Mouse (Mus musculus): ENCODE results near the gene Defb11.
"Not testable (repeated sequence)": the region's sequence is repeated elsewhere in the genome, so short reads cannot be mapped to it uniquely, and the experiment has no call there.

The Defb11 gene

DNA sequence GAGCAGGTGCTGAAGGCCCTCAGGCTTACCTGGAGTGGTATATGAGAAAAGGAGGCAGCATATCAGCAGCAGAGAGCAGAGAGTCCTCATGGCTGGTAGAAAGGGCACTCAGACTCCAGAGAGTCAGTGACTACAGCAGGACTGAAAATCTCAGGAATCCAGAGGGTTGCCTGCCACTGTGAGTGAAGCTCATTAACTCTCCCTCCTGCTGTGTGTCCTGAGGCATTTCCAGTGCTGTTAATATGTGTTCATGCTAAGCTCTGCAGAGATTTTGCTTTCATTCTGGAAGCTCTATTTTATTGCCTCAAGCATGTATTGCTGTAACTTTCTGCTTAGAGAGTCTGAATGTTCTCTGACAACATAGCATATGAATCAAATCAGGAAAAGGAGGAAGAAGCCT, at the start of gene Defb11:
TSS of gene Defb11 (minus strand) at position 123 of the 400 bp plus-strand sequence.
- not testable (repeated sequence) for DNase-seq

DNA sequence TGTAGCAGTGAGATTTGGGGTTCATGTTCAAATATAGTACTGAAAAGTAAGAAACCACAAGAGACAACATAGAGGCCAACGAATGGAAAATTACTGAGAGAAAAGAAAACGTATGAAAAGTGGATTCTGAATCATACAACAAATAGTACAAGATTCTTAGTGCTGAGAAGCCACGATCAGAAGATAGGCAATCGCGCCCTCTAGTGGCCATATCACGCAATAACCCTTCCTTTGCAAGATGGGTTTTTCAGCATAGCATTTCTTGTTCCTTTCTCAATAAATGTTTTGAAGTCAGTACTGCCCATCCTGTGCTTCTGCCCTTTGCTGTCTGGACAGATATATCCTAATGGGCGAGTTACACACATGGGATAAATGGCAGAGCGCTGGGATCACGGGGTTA, 49.1 kb upstream of the Defb11 start:
- peak; percentile 27 to 38 for DNase-seq

DNA sequence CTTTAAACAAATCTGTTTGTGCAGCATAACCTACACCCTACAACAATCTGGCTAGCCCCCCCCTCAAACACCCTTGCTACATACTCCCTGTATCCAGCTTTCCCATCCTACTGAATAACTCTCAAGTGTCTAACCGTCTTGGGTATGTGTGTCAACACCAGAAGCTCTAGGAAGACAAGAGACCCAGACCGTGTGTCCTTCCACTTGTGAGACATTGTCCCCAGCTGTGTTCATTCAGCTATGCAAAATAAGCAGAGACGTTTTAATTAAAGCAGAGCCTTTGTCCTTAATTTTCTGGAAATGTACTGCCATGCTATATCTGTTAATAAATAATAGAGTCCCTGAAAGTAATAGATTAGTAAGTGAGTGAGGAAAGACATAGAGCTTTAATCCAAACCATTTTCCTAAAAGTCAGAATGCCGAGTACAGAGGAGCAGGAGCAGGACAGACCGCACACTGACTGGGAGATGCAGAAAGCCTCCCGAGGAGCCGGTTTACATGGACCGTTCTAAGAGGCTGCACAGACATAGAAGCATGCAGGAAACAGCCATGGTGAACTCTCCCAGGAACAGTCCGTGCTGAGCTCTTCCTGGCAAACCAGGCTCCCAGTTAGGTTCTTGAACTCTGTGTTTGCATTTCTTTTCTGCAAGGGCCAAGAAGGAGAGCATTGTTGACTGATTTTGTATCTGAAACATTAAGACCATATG, 41.3 kb upstream of the Defb11 start:
- no peak for DNase-seq

DNA sequence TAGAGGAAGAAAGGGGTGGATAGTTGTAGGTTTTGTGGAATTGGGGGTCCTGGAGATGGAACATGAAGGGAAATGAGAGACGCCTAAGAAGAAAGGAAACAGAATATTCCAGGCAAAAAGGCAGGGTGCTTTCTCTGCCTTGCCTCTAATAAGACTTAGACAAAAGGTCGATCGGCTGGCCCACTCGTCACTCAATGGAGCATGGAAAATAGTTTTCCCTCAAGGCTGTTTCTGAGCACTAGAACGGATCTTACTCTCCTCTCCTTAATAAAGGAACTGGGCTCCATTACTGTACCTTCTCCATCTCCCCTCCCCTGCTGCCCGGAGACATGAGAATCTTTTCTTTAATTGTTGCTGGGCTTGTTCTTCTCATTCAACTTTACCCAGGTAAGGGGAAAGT, 40.2 kb upstream of the Defb11 start, which contains the start of gene Defb13:
TSS of gene Defb13 (plus strand) at position 301 of the 400 bp plus-strand sequence.
- DNase-seq: no peak

DNA sequence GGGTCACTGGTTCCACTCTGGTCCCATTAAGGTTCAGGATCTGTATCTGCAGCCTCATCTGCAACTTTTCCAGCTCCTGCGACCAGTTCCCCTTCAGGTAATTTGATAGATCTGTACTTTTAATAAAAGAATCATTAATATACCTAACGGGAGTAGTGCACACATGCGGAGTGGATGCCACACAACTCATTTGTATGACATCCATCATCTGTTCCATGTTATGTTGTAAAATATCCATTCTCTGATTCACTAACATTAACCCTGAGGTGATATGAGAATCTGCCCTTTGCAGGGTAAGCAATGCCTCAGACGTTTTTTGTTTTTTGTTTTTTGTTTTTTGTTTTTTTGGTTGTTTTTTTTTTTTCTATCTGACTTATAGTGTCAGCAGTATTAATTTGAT, 31.8 kb upstream of the Defb11 start, which contains the start of gene Defb35:
TSS of gene Defb35 (plus strand) at position 301 of the 400 bp plus-strand sequence.
- not testable (repeated sequence) for DNase-seq

DNA sequence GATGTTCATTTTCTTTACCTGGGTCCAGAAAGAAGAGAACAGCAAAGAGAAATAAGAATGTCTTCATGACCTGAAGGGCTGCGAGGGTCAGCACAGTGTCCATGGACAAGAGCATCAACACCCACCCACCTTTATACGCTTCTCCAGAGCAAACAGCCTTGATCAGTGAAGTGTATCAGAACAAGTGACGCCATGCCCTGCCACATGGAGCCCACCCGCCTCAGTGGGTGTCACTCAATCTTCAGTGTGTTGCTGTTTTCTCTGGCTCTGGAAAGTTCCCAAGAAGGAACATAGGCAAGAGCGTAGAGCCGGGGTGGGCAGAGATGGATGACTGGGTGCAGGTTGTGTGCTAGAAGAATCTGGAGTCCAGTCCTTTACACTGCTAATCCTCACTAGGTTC, 26.4 kb upstream of the Defb11 start, which contains the start of gene Defb15:
TSS of gene Defb15 (minus strand) at position 101 of the 400 bp plus-strand sequence.
- DNase-seq: no peak

DNA sequence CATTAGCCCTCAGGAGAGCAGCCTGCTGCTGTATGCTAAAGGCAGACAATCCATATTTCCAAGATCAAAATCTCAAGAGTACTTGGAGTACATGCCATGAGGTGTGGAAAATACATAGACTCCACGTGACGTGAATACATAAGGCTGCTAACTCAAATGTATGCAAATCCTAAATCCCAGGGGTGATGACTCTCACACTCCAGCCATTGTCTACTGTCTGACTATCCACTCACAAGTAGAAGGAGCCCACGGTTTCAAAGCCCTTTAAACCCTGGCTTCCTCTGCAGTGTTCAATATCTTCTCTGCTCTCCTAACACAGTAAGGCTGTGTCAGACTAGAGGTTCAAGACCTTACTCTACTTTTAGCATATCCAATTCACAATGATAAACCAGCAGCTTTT, 24.5 kb upstream of the Defb11 start:
- not testable (repeated sequence) for DNase-seq

DNA sequence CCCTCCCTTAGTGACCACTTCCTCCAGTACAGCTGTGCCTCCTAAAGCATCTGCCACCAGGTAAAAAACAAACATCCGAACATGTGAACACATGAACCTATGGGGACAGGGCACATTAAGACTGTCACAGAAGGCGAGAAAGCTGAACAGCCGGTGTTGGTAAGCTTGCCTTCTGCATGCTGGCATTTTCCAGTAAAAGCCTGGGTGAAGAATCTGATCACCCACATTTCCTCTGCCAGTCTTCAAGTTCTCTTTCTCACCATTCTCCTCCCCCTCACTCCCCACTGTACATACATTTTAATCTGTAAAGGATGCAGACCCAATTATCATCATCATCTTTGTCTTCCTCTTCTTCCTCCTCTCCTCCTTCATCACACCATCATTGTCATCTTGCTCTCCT, 9.4 kb upstream of the Defb11 start:
- no peak for DNase-seq

DNA sequence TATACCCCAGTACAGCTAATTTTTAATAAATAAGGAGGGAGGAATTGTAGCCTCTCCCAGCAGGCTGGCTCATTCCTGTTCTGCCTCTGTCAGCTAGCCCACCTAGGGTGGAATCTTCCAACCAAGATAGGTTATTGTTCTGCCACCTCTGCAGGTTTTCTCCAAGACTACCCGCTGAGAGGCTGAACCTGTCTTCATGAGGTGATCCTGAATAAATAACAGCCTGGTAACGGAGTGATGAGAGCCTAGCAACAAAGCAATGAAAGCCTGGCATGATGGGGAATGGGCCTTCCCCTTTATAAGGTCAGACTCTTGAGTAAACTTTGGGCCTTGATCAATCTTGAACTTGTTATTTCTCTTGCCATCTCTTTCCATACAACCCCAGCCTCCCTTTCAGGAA, 6.3 kb upstream of the Defb11 start:
- no peak for DNase-seq

DNA sequence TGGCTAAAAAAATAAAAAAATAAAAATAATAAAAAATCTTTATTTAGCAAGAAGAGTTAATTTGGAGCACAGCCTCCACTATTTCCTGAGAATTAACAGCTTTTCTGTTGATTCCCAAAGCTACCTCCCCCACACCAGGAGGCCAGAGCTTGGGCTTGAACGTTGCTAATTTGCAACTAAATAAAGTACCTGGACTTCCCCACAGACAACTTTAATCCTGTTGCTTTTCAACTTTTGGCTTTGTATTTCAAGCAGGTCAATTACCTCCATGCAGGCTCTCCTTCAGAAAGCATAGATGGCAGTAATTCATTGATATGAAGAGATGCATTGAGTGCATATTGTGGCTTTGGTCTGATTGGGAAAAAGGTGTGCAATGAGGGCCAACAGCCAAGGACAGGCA, 5.7 kb upstream of the Defb11 start:
- no peak for DNase-seq

DNA sequence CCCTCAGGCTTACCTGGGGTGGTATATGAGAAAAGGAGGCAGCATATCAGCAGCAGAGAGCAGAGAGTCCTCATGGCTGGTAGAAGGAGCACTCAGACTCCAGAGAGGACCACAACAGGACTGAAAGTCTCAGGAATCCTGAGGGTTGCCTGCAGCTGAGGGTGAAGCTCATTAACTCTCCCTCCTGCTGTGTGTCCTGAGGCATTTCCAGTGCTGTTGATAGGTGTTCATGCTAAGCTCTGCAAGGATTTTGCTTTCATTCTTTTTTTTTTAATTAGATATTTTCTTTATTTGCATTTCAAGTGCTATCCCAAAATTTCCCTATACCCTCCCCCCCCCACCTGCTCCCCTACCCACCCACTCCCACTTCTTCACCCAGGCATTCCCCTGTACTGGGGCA, 20.9 kb downstream of the Defb11 start, which contains the start of gene Defb9:
TSS of gene Defb9 (minus strand) at position 101 of the 400 bp plus-strand sequence.
- not testable (repeated sequence) for DNase-seq

DNA sequence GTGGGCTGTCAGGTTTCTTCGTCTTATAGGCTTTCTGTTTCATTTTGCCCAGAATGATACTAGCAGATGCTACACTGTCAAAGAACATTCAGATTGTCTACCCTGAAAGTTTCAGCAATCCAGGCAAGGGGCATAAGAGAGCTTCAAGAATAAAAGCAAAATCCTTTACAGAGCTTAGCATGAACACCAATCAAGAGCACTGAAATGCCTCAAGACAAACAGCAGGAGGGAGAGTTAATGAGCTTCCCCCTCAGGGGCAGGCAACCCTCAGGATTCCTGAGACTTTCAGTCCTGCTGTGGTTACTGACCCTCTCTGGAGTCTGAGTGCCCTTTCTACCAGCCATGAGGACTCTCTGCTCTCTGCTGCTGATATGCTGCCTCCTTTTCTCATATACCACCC, 47.6 kb downstream of the Defb11 start, which contains the start of gene Defb10:
TSS of gene Defb10 (plus strand) at position 316 of the 400 bp plus-strand sequence.
- DNase-seq: not testable (repeated sequence)
